Mouse (Mus musculus): ENCODE data around the gene Vac14. TPM values are rescaled to one million over a fixed set of nuclear protein-coding genes. Genes with fewer than 3 reads are reported as not detected.
A peak's percentile ranks its signal among the peaks of the same experiment; 100 is the strongest.

Vac14 gene
- polyA plus RNA-seq, 1 experiment, result 17.0 TPM

GRCm38 (mm10) chr8:110636182-110636581 is 17.8 kb downstream of the Vac14 start:
- peaks cover 3% of the 10 kb centered on the region for H3K4me1 ChIP-seq (ENCODE audit: control insufficient read depth, insufficient read depth, insufficient read length, low read length)
- H3K27ac ChIP-seq (replicated peaks; ENCODE audit: low read depth, low read length), result 0 out of 2 replicates have a peak overlapping the region, but pooled peaks have one; percentile 10
- no peak overlapping the region for H3K4me3 ChIP-seq (ENCODE audit: insufficient read depth, low read depth, low read length)

GRCm38 (mm10) chr8:110642331-110642730 is 23.9 kb downstream of the Vac14 start:
- H3K27ac ChIP-seq (replicated peaks; ENCODE audit: low read depth, low read length), result no peak overlapping the region
- peaks cover 14% of the 10 kb centered on the region for H3K4me1 ChIP-seq (ENCODE audit: control insufficient read depth, insufficient read depth, insufficient read length, low read length)
- no peak overlapping the region for H3K4me3 ChIP-seq (ENCODE audit: insufficient read depth, low read depth, low read length)

- H3K4me1 ChIP-seq (ENCODE audit: control insufficient read depth, insufficient read depth, insufficient read length, low read length), result peaks cover 14% of the 10 kb centered on the region
- H3K27ac ChIP-seq (replicated peaks; ENCODE audit: low read depth, low read length), result peak overlapping the region; percentile 6
- H3K4me3 ChIP-seq (ENCODE audit: insufficient read depth, low read depth, low read length), result no peak overlapping the region
Observed at GRCm38 (mm10) chr8:110643177-110643576, 24.8 kb downstream of the Vac14 start.

GRCm38 (mm10) chr8:110644422-110644821 is 26.0 kb downstream of the Vac14 start:
- Histone ChIP-seq H3K27ac (replicated peaks; ENCODE audit: low read depth, low read length) (peak overlapping the region; percentile 42), H3K4me1 (ENCODE audit: control insufficient read depth, insufficient read depth, insufficient read length, low read length) (peaks cover 11% of the 10 kb centered on the region), H3K4me3 (ENCODE audit: insufficient read depth, low read depth, low read length) (no peak overlapping the region)

- peak overlapping the region; percentile 76 for H3K27ac ChIP-seq (replicated peaks; ENCODE audit: low read depth, low read length)
- H3K4me1 ChIP-seq (ENCODE audit: control insufficient read depth, insufficient read depth, insufficient read length, low read length), result peaks cover 10% of the 10 kb centered on the region
- H3K4me3 ChIP-seq (ENCODE audit: insufficient read depth, low read depth, low read length), result no peak overlapping the region
Observed at GRCm38 (mm10) chr8:110644901-110645300, 26.5 kb downstream of the Vac14 start.

GRCm38 (mm10) chr8:110645340-110645739 is 27.0 kb downstream of the Vac14 start:
- Histone ChIP-seq H3K4me1 (ENCODE audit: control insufficient read depth, insufficient read depth, insufficient read length, low read length) (peaks cover 10% of the 10 kb centered on the region), H3K27ac (replicated peaks; ENCODE audit: low read depth, low read length) (peak overlapping the region; percentile 76), H3K4me3 (ENCODE audit: insufficient read depth, low read depth, low read length) (no peak overlapping the region)

GRCm38 (mm10) chr8:110646064-110646463 is 27.7 kb downstream of the Vac14 start:
- peaks cover 10% of the 10 kb centered on the region for H3K4me1 ChIP-seq (ENCODE audit: control insufficient read depth, insufficient read depth, insufficient read length, low read length)
- no peak overlapping the region for H3K4me3 ChIP-seq (ENCODE audit: insufficient read depth, low read depth, low read length)
- H3K27ac ChIP-seq (replicated peaks; ENCODE audit: low read depth, low read length), result 0 out of 2 replicates have a peak overlapping the region, but pooled peaks have one; percentile 76

- Histone ChIP-seq H3K4me1 (ENCODE audit: control insufficient read depth, insufficient read depth, insufficient read length, low read length) (peaks cover 6% of the 10 kb centered on the region), H3K4me3 (ENCODE audit: insufficient read depth, low read depth, low read length) (no peak overlapping the region), H3K27ac (replicated peaks; ENCODE audit: low read depth, low read length) (no peak overlapping the region)
Observed at GRCm38 (mm10) chr8:110648577-110648976, 30.2 kb downstream of the Vac14 start.

- no peak overlapping the region for H3K4me3 ChIP-seq (ENCODE audit: insufficient read depth, low read depth, low read length)
- H3K4me1 ChIP-seq (ENCODE audit: control insufficient read depth, insufficient read depth, insufficient read length, low read length), result peaks cover 4% of the 10 kb centered on the region
- H3K27ac ChIP-seq (replicated peaks; ENCODE audit: low read depth, low read length), result no peak overlapping the region
Observed at GRCm38 (mm10) chr8:110649286-110649685, 30.9 kb downstream of the Vac14 start.

- Histone ChIP-seq H3K4me3 (ENCODE audit: insufficient read depth, low read depth, low read length) (no peak overlapping the region), H3K27ac (replicated peaks; ENCODE audit: low read depth, low read length) (no peak overlapping the region)
Observed at GRCm38 (mm10) chr8:110650838-110651237, 32.5 kb downstream of the Vac14 start.

GRCm38 (mm10) chr8:110651847-110652246 is 33.5 kb downstream of the Vac14 start:
- H3K4me3 ChIP-seq (ENCODE audit: insufficient read depth, low read depth, low read length), result no peak overlapping the region
- H3K4me1 ChIP-seq (ENCODE audit: control insufficient read depth, insufficient read depth, insufficient read length, low read length), result no peaks in the 10 kb centered on the region
- no peak overlapping the region for H3K27ac ChIP-seq (replicated peaks; ENCODE audit: low read depth, low read length)

More at GRCm38 (mm10) chr8:110650838-110651237, 32.5 kb downstream of the Vac14 start:
- H3K4me1 ChIP-seq (ENCODE audit: control insufficient read depth, insufficient read depth, insufficient read length, low read length), result no peaks in the 10 kb centered on the region

- Histone ChIP-seq H3K27ac (replicated peaks; ENCODE audit: low read depth, low read length) (no peak overlapping the region), H3K4me1 (ENCODE audit: control insufficient read depth, insufficient read depth, insufficient read length, low read length) (peaks cover 10% of the 10 kb centered on the region; the same call in 1 of the 2 replicates), H3K4me3 (ENCODE audit: insufficient read depth, low read depth, low read length) (no peak overlapping the region)
Observed at GRCm38 (mm10) chr8:110654075-110655060, 36.0 kb downstream of the Vac14 start.

GRCm38 (mm10) chr8:110655827-110656226 is 37.4 kb downstream of the Vac14 start:
- H3K4me3 ChIP-seq (ENCODE audit: insufficient read depth, low read depth, low read length), result no peak overlapping the region
- H3K27ac ChIP-seq (replicated peaks; ENCODE audit: low read depth, low read length), result no peak overlapping the region
- peaks cover 18% of the 10 kb centered on the region for H3K4me1 ChIP-seq (ENCODE audit: control insufficient read depth, insufficient read depth, insufficient read length, low read length)

- Histone ChIP-seq H3K4me3 (ENCODE audit: insufficient read depth, low read depth, low read length) (no peak overlapping the region), H3K4me1 (ENCODE audit: control insufficient read depth, insufficient read depth, insufficient read length, low read length) (peaks cover 18% of the 10 kb centered on the region), H3K27ac (replicated peaks; ENCODE audit: low read depth, low read length) (no peak overlapping the region)
Observed at GRCm38 (mm10) chr8:110657661-110658060, 39.3 kb downstream of the Vac14 start.

GRCm38 (mm10) chr8:110660121-110660520 is 41.7 kb downstream of the Vac14 start:
- peaks cover 37% of the 10 kb centered on the region for H3K4me1 ChIP-seq (ENCODE audit: control insufficient read depth, insufficient read depth, insufficient read length, low read length)
- H3K4me3 ChIP-seq (ENCODE audit: insufficient read depth, low read depth, low read length), result no peak overlapping the region
- peak overlapping the region; percentile 67 for H3K27ac ChIP-seq (replicated peaks; ENCODE audit: low read depth, low read length)

- Histone ChIP-seq H3K27ac (replicated peaks; ENCODE audit: low read depth, low read length) (no peak overlapping the region), H3K4me3 (ENCODE audit: insufficient read depth, low read depth, low read length) (no peak overlapping the region), H3K4me1 (ENCODE audit: control insufficient read depth, insufficient read depth, insufficient read length, low read length) (peaks cover 43% of the 10 kb centered on the region)
Observed at GRCm38 (mm10) chr8:110662545-110662944, 44.2 kb downstream of the Vac14 start.

Measured in brown adipose tissue, adult 24 weeks (tissue).